Mouse (Mus musculus): Measurements from ENCODE around the gene Polr1c.

- TF ChIP-seq CTCF (IDR thresholded peaks at IDR 0.05; ENCODE audit: low read depth, low read length) (no peak), GATA1 (IDR thresholded peaks at IDR 0.05; ENCODE audit: borderline replicate concordance, low read length) (no peak), TAL1 (conservative IDR thresholded peaks at IDR 0.05; ENCODE audit: low read depth, low read length) (no peak), POLR2AphosphoS5 (IDR thresholded peaks at IDR 0.05; ENCODE audit: insufficient replicate concordance, low read depth, low read length) (no peak)
Measured at GRCm38 (mm10) chr17:46203078-46203477, 44.8 kb downstream of the Polr1c start.
